Mouse (Mus musculus) heart, adult 8-10 months (tissue): ENCODE measurements around the gene Pbp2. TPM values are rescaled to one million over a fixed set of nuclear protein-coding genes. Genes with fewer than 3 reads are reported as not detected.

Source experiments
- DNase-seq: peaks from one replicate; pipeline ENCODE4 v3.0.0; 2022; ENCODE audit warnings: low spot score
- total RNA-seq, 4 experiments: library from RNA; stranded (reverse); gene quantifications; 2 replicates each; pipeline ENCODE4 v1.2.4; 2022

The Pbp2 gene
- total RNA-seq, 4 experiments from 2014 or later: not detected

DNA sequence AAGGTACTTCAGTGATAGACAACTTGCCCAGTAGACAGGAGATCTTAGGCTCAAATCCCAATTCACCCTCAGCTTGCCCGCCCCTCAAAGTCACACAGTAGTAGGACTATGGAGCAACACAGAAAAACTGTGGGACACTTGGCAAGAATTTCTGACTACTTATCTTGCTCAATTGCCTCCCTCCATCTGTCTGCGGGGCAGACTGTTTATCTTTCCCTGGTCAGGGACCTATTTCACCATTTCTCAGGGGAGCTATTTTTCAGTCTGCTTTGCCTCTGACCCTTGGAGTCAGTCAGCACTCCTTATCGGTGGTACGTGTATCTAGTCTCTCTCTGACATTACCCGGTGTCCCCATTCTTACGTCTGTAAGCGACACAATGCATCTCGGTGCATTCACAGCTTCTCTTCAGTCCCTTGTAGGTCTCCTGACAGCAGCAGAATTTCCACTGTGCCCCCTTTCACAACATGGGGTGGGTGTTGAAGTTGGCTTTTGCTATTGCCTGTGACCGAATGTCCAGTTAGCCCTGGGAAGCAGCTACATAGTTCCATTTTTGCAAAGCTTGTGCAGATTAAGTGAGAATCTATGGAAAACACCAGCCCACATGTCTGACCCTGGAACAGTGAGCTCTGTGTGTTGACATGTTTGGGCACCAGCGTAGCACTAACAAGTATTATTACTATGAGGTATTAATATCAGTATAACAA is 7.6 kb downstream of the Pbp2 start:
- no peak for DNase-seq

DNA sequence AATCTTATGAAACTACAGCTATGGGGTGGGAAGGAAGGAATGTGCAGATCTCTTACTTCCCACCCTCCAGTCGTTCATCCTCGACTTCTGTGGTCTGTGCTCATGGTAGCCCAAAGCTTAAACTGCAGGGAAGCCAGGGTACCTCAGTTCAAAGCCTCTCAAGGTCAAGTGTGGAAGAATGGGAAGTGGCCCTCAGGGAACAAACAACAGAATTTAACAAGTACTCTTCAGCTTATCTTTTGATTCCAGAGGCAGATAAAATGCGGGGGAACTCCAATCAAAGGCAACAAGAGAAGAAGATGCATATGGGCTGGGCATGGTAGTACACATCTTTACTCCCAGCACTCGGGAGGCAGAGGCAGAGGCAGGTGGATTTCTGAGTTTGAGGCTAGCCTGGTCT is 9.7 kb downstream of the Pbp2 start:
- DNase-seq: no peak

DNA sequence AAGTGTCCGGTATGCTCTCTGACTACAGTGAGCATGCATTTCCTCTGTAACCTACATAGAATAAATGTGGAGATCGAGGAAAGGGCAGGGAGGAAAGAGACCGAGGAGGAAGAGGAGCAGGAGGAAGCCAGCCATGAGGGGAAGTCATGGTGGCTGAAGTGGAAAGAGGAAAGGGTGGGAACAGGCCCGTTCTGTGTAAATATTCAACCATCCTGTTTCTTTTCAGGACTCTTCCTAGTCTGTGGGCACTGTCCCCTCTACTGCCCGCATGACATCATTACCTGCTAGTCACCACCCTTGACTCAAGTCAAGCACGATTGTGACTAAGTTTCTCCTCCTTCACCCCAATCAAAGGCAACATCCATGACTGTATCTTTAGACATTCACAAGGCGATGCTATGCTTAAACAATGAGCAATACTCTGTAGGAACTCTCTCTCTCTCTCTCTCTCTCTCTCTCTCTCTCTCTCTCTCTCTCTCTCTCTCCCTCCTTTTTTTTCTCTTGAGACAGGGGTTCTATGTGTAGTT is 11.1 kb downstream of the Pbp2 start:
- DNase-seq: no peak

DNA sequence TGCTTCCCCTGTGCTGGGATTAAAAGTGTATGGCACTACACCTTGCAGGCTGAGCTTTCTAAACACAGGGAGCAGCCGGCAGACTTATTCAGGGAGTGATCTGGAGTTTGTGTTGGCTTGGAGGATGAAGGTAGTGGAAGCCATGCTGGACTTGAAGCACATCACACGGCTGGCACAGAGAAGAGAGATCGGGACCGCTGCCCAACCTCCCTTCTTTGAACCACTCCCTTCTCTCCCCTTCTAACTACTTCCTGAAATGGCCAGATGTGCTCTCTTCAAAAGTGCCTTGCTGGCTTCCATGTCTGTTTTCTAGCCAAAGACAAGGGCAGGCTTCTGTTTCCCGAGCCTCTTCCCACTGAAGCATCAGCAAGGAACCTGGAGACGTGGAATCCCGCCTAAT is 12.6 kb downstream of the Pbp2 start:
- DNase-seq: no peak

DNA sequence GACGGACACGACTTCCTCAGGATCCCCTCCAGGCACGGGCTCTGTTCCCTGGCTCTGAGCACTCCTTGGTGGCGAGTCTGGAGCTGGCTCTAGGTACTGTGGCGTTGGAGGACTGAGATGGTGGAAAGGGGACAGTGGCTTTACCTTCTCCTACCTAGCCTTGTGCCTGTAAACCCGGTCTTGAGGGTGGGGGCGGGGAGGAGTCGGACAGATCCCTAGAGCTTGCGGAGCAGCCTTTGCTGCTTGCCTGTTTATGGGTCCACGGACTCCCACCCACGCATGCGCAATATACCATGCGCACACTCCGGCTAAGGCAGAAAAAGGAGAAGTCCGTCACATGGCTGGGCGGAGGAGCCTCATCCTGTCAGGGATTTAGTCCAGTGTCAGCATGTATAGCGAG is 13.9 kb downstream of the Pbp2 start:
- DNase-seq: peak; percentile 48

DNA sequence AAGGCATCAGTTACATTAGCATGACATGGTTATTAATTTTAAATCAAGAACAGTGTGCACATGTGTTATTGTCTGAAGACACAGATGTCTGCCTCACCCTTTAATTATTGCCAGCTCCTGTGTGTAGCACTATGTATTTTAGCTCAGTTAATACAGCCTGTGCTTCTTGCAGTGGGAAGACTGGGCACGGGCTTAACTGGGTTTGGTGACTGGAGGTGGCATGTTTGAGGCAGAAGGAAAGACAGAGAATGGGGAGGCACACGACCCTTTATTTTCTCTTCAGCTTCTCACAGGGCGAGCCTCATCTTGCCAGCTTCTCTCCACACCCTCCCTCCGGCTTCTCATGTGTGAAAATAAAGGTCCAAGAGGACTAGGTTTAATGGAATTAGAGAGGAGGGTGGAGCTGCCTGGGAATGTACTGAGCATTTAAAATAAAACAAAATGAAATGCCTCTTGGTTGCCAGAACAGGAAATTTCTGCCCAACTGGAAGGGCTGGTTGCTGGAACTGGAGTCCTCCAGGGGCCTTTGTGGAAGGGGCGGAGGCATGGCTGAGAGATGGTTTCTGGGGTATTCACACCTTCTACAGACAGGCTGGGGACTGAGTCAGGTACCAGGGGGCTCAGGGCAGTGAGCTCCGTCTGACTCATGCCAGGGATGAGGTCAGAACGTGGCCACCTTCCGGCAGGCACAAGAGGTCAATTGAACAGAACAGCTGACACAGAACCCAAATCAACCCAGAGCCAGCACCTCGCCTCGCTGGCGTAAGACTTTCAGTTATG is 14.9 kb downstream of the Pbp2 start:
- DNase-seq: no peak

DNA sequence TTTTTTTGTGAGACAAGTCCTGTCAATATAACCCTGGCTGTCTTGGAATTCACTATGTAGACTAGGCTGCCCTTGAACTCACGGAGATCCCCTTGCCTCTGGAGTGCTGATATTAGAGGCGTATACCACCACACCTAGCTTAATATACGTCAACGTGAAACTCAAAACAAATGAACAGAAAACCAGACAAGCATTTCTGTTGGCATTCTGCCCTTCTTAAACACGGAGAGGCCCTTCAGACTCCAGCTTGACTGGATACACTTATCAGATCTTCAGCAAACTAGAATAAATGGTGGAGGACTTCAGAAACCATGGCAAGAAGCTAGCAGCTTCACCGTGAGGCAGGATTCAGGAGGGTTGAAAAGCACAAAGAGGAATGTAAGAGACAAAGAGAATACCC is 16.1 kb downstream of the Pbp2 start:
- no peak for DNase-seq

DNA sequence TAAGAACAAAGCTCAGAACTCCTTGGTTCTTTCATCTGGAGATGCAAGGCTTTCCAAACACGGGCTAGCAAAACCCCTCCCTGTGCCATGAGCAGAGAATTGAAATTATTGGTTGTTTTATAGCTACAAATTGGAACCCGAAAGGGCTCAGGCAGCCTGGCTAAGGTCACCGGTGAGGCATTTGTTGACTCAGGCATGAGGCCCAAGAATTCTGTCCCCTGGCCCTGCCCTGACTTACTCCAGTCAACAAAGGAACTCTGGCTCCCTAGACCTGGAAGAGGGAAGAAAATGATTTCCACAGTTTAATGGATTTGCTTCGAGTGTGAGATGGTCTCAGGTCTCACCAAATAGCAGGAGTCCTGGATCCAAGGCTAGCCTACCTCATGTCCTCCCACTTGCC is 17.8 kb downstream of the Pbp2 start:
- no peak for DNase-seq

DNA sequence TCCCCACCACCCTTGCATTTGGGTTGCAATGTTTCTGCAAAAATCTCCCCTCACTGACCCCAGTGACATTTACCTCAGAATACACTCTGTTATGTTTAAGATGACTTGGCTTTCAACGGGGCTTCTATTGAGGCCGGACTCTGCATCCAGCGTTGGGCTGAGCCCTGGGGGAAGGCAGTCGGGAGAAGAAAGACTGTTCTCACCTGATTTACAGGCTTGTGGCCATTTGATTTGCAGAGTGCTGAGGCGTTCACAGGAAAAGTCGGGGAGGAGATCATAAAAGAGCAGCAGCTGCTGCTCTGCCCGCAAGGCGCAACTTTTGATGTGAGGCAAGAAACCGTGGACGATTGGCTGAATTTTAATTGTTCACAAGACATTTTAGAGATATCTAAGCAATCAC is 30.3 kb downstream of the Pbp2 start:
- DNase-seq: no peak

DNA sequence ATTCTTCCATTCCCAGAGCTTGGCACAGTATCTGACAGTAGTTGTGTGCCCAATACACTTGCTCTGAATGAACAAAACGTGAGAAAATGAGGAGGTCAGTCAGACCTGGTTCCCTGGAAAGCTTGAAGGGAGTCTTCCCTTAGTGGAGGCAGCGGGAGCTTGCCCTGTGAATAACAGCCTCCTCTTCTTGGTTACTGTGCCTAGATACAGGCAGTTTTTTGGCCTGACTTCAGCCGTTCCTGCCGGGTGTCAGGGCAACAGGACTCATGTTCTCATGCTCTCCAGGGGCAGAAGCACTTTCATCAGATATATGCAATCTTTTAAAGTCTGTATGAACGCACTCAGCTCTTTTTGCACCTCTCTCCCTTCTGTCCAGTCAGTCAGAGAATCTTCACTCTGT is 30.9 kb downstream of the Pbp2 start:
- no peak for DNase-seq

DNA sequence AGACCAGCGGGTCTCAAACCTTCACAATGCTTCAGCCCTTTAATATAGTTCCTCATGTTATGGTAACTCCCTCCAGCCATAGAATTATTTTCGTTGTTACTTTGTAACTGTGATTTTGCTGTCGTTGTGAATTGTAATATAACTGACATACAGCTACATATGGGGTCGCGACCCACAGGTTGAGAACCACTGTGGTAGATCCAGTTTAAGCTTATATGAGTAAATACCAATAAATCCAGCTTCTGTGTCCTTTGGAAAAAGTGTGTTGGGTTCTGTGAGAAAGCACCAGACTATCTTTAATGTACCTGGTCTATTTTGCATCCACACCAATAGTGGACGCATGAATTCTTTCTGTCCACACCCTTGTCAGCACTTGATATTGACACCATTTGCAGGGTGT is 31.9 kb downstream of the Pbp2 start:
- no peak for DNase-seq

DNA sequence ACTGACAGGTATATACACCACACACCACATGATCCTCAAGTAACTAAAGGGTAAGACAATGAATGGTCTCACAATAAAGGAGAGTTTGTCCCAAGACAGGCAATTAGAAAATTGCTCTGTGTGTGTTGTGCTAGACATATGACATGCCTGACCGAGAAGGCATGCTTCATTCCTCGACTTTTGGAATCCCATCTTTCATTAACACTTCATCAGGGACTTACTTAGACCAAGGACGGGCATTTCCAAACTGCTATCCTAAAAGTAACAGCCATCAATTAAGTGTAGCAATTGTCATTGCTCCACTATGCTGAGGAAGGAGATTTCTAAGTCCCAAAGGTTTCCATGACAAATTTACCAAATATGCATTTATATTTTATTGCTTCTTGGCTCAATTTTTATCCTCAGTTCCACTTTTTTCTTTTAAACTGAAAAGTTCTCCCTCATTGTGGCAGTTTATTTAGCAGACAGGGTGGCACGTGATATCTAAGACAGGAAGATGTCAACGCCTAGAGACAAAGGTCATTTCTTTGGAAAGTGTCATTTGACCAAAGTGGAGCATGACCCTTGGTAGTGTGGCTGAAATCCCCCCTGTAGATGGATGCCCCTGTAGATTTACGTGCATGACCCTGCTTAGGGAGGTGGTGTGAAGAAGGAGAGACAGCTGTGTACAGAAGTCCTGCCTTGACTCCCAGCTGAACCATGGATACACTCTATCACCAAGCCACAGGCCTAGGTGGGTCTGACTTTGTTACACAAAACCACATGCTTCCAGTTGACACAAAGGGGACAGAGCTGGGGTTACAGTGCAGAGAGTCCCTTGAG is 33.5 kb downstream of the Pbp2 start:
- DNase-seq: no peak

DNA sequence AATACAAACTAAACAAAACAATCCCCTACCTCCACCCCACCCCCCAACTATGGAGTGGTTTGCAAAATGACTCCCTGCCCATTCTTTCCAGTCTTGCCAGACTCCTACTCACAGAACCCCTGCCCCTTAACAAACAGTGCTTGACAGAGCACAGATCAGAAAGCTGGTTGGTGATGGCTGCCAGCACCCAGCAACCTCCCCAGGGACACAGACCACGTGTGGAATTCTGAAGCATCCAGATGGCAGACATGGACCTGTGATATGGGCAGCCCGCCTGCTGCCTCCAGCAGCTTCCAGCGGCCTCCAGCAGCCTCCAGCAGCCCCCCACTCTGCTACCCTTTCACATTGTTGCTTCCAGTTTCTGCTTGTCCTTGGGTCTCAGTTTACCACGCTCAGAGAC is 35.0 kb downstream of the Pbp2 start:
- DNase-seq: no peak

DNA sequence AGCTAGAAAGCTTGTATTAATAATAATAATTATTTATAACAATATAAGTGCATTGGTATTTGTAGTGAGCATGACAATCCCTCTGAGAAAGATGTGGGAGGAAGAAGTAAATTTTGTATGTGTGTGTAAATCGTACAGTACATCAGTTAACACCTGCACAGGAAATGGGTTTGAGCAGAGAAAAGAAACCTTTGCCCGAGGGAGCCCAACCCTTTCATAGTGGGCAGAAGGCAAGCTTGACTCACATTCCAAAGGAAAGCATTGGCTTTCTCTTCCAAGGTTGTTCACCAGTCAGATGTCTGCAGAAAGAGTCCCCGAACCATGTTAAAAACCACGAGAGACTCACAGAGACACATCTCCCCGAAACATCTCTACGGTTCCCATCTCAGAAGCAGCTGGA is 37.1 kb downstream of the Pbp2 start:
- DNase-seq: no peak

DNA sequence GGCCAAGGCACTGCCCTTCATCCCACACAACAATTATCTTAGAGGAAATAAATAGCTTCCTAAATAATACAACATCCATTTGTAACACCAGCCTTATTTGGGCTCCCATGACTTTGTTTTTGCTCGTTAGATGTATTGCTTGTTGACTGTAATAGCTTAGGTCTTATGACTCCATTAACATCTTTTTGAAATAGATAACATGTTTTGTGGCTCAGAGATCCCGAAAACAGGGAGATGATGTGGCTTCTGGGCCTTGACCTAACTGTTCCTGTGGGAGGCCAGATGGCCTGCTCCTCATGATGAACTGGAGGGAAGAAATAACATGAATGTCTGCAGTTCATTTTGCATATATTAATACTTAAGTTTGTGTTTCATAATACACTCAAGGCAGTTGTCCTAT is 38.4 kb downstream of the Pbp2 start:
- no peak for DNase-seq

DNA sequence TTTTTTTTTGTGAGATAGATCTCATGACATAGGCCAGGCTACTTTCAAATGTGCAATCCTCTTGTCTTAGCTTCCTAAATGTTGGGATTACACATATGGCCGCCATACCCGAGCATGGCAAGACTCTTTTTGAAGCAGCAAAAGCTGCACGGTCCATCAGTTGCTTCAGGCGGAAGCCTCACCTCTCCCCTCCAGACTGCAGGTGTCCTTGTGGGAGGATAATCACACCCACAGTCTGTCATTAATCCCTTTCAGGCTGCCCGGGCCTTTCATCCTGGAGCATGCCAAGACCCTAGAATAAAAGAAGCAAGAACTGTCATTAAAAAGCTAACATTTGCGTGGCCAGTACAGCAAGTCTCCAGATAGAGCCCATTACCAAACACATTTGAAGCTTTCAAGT is 40.6 kb downstream of the Pbp2 start:
- no peak for DNase-seq

DNA sequence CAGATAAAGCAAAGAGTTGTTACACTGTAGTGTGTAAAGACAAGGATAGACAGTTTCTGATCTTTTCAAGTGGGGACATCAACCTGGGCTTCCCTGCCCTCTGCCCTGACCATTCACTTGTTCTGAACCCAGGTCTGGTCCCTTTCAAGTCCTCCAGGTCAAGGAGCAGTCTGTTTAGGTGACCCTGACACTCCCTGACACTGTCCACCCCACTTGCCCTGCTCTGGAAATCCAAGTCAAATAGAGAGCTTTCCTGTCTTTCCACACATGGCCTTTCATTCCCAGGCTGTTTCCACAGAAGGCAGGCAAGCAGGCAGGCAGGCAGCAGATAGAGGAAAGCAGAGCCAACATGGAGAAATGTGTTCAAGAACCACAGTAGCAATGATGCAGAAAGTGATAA is 41.8 kb downstream of the Pbp2 start:
- DNase-seq: no peak

DNA sequence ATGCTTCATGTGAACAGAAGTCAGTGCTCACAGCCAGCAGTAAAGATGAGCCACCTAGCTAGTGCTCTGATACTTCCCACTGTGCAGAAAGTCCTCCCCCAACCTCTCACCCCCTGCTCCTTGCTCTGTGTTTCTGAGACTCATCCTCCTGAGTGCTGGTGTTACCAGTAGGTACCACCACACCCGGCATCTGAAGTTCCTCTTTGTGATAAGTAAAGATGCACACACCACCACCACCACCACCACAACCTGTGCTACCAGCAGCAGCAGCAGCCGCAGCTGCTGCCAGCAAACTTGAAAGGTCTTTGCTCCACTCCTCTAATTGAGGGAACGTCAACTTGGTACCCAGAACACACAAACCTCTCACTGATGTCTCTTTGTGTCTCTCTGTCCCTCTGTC is 43.0 kb downstream of the Pbp2 start:
- no peak for DNase-seq

DNA sequence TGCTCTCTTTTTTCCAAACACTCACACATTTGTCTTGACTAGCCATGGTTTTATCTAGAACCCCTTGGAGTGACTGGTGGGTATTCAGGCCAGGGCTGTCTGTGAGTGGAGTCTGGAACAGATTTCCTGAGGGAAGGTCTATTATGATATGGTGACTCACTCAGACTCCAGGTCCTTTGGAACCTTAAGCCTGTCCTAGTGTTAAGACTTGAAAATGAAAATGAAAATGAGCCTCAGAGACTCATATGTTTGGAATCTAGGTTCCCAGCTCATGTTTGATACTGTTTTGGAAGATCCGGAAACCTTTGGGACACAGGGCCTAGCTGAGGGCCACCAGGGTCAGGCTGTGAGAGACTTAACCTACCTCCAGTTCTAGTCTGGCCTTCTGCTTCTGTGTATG is 44.1 kb downstream of the Pbp2 start:
- no peak for DNase-seq

DNA sequence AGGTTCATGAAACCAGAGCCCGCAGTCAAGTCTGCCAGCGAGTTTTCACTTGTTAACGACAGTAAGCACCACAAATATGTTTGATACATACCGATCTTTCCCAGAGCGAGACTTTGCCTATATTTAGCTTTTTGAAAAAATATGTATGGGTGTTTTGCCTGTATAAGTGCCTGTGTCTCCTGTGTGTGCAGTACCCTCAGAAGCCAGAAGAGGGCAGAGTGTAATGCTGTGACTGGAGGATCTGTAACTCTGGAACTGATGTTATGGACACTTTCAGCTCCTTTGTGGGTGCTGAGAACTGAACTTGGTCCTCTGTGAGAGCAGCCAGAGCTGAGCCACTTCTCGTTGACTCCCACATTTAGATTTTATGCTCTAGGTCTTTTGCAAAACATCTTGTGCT is 46.1 kb downstream of the Pbp2 start:
- no peak for DNase-seq

DNA sequence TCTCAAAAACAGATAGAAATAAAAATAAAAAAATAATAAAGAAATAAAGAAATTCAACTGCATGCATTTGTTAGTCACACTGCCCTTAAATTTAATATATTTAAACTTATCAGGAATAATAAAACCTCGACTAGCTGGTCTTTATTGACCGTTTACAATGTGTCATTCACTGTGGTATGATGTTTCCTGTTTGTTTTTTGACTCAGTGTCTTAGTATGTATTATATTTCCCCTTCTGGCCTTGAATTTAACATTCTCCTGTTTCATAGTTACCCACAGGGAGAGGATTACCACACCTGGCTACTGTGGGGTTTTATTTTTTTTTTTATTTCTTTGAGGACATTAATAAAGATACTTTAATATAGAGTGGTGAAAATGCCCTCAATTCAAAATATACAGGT is 47.6 kb downstream of the Pbp2 start:
- DNase-seq: no peak

DNA sequence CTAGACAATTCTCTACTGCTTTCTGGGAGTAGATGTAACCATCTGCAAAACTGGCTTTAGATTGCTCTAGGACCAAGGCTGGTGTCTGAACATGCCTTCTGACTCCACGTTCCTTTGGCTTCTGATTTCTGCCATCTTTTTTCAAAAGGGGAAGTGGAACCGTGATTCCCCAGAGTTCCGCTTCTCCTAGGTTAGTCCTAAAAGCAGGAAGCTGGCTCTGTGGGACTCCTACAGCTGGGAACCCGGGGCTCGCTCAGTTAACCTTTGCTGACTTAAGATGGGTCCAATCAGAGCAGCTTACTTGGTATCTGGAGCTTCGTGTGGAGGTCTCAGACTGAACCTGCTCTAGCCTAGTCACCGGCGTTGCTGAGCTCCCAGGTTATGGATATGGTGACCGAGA is 49.1 kb downstream of the Pbp2 start:
- peak; percentile 13 for DNase-seq
